In the genomic region with DNA sequence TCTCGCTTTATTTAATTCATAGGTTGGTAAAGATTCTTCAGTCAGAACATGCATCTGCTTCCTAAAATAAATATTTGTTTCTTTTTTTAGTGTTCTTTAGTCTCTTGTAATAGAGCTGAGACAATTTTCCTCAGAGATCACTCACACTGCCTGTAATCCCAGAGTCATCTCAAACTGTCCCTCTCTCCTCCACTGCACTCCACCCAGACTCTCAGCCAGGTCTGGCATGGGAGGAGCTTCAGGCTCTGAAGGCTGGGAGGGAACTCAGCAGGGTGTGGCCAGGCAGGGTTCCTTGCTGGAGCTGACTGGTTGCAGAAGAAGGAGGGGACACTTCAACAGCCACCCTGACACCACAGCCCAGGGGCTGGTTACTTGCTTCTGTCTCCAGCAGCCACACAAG, we compare ENCODE assay signal across 7 mouse cellular contexts.
DNase-seq lines count a peak whose midpoint lies in the region; ATAC-seq and TF ChIP-seq lines count a peak whose summit lies in the region.
"Not testable (repeated sequence)": the region's sequence is repeated elsewhere in the genome, so short reads cannot be mapped to it uniquely, and the experiment has no call there.

No protein-coding gene starts in this region.

- not testable (repeated sequence) for H3K4me2 ChIP-seq in intestine, embryonic 15.5 days (replicated peaks); liver, embryonic 11.5 days; liver, embryonic 13.5 days; liver, embryonic 15.5 days; liver, postnatal 0 days (ENCODE audit: low read depth, low read length)

- H3K9me3 ChIP-seq in intestine, embryonic 15.5 days; liver, embryonic 11.5 days (ENCODE audit: control insufficient read depth, low read length); liver, embryonic 13.5 days (replicated peaks); liver, embryonic 15.5 days (replicated peaks); liver, postnatal 0 days (ENCODE audit: low read length): not testable (repeated sequence)

- peak; percentile 70; the same call in 1 of the 2 replicates for ATAC-seq in erythroblast, adult 5-6 weeks (replicated peaks; ENCODE audit: low FRiP score, poor library complexity, severe bottlenecking)
- ATAC-seq in intestine, embryonic 15.5 days, result 0 out of 2 replicates have a peak, but pooled peaks have one; percentile 36
- peak; percentile 72 for ATAC-seq in liver, embryonic 11.5 days (replicated peaks; ENCODE audit: low FRiP score)
- peak; percentile 80 for ATAC-seq in liver, embryonic 13.5 days (ENCODE audit: low read depth)
- ATAC-seq in liver, embryonic 15.5 days (ENCODE audit: insufficient read depth), result peak; percentile 72
- peak; percentile 54 for ATAC-seq in liver, postnatal 0 days
- peak; percentile 58 for ATAC-seq in megakaryocyte-erythroid progenitor cell, adult 5-6 weeks (replicated peaks; ENCODE audit: low FRiP score, low TSS enrichment, poor library complexity, severe bottlenecking)

- not testable (repeated sequence) for H3K9ac ChIP-seq in intestine, embryonic 15.5 days; liver, embryonic 11.5 days (ENCODE audit: low read depth, low read length); liver, embryonic 13.5 days; liver, embryonic 15.5 days; liver, postnatal 0 days (replicated peaks)

- H3K36me3 ChIP-seq in intestine, embryonic 15.5 days; liver, embryonic 11.5 days (ENCODE audit: control insufficient read depth, insufficient read depth, low read length); liver, embryonic 13.5 days; liver, embryonic 15.5 days (replicated peaks); liver, postnatal 0 days (replicated peaks; ENCODE audit: insufficient read depth, low read length): not testable (repeated sequence)

- H3K4me3 ChIP-seq in intestine, embryonic 15.5 days (replicated peaks); liver, embryonic 11.5 days (ENCODE audit: low read depth, low read length); liver, embryonic 13.5 days (replicated peaks); liver, embryonic 15.5 days (replicated peaks); liver, postnatal 0 days (ENCODE audit: low read depth, low read length): not testable (repeated sequence)

- not testable (repeated sequence) for TF ChIP-seq CTCF in liver, postnatal 0 days (IDR thresholded peaks at IDR 0.05; ENCODE audit: low read depth)

- H3K27ac ChIP-seq in intestine, embryonic 15.5 days; liver, embryonic 11.5 days (ENCODE audit: low read depth, low read length); liver, embryonic 13.5 days; liver, embryonic 15.5 days (replicated peaks); liver, postnatal 0 days (ENCODE audit: low read depth): not testable (repeated sequence)

- not testable (repeated sequence) for H3K27me3 ChIP-seq in intestine, embryonic 15.5 days (replicated peaks); liver, embryonic 11.5 days (replicated peaks; ENCODE audit: control insufficient read depth, insufficient read depth, low read length); liver, embryonic 13.5 days; liver, embryonic 15.5 days; liver, postnatal 0 days (ENCODE audit: insufficient read depth, low read length)

- no CpG with 5 or more reads among the region's 1 CpGs for WGBS in intestine, embryonic 15.5 days
- no CpG with 5 or more reads among the region's 1 CpGs for WGBS in liver, embryonic 11.5 days
- WGBS in liver, embryonic 13.5 days (ENCODE audit: insufficient replicate concordance), result no CpG with 5 or more reads among the region's 1 CpGs
- no CpG with 5 or more reads among the region's 1 CpGs for WGBS in liver, embryonic 15.5 days (ENCODE audit: insufficient replicate concordance)
- no CpG with 5 or more reads among the region's 1 CpGs for WGBS in liver, postnatal 0 days (ENCODE audit: insufficient replicate concordance)

- not testable (repeated sequence) for DNase-seq in liver, embryonic 11.5 days (ENCODE audit: low spot score); liver, embryonic 13.5 days; liver, postnatal 0 days

- H3K4me1 ChIP-seq in intestine, embryonic 15.5 days (replicated peaks); liver, embryonic 11.5 days (replicated peaks; ENCODE audit: control insufficient read depth, insufficient read depth, low read length); liver, embryonic 13.5 days (replicated peaks); liver, embryonic 15.5 days (replicated peaks); liver, postnatal 0 days (ENCODE audit: insufficient read depth): not testable (repeated sequence)

- not testable (repeated sequence) for TF ChIP-seq EP300 in liver, postnatal 0 days (IDR thresholded peaks at IDR 0.05; ENCODE audit: low read depth)
